Mouse (Mus musculus): Measurements from ENCODE around the gene Rpl23a.

The Rpl23a gene

GRCm38 (mm10) chr11:78182961-78183844 lies at the start of gene Rpl23a:
Gene Rpl23a, minus strand, starts transcription at chr11:78183584.
- peak; percentile 89 to 93 for DNase-seq (ENCODE audit: low spot score in 2 of 2)

GRCm38 (mm10) chr11:78231518-78231917 lies 48.1 kb upstream of the Rpl23a start:
- DNase-seq (ENCODE audit: low spot score in 2 of 2), result no peak

- DNase-seq (ENCODE audit: low spot score in 2 of 2), result no peak
Observed at GRCm38 (mm10) chr11:78223586-78223985, 40.2 kb upstream of the Rpl23a start.

- peak in 1 of 2 experiments; percentile 33 for DNase-seq (ENCODE audit: low spot score in 2 of 2)
Observed at GRCm38 (mm10) chr11:78215709-78216317, 32.4 kb upstream of the Rpl23a start.

- DNase-seq (ENCODE audit: low spot score in 2 of 2), result no peak
Observed at GRCm38 (mm10) chr11:78213086-78213817, 29.9 kb upstream of the Rpl23a start.

GRCm38 (mm10) chr11:78211513-78211912 lies 28.1 kb upstream of the Rpl23a start:
- no peak for DNase-seq (ENCODE audit: low spot score in 2 of 2)

- no peak for DNase-seq (ENCODE audit: low spot score in 2 of 2)
Observed at GRCm38 (mm10) chr11:78210615-78211014, 27.2 kb upstream of the Rpl23a start.

GRCm38 (mm10) chr11:78209886-78210285 lies 26.5 kb upstream of the Rpl23a start:
- no peak for DNase-seq (ENCODE audit: low spot score in 2 of 2)

GRCm38 (mm10) chr11:78207190-78207589 lies 23.8 kb upstream of the Rpl23a start:
- no peak for DNase-seq (ENCODE audit: low spot score in 2 of 2)

GRCm38 (mm10) chr11:78205361-78206206 lies 22.2 kb upstream of the Rpl23a start:
- no peak for DNase-seq (ENCODE audit: low spot score in 2 of 2)

- no peak for DNase-seq (ENCODE audit: low spot score in 2 of 2)
Observed at GRCm38 (mm10) chr11:78204287-78204686, 20.9 kb upstream of the Rpl23a start.

- no peak for DNase-seq (ENCODE audit: low spot score in 2 of 2)
Observed at GRCm38 (mm10) chr11:78202372-78202771, 19.0 kb upstream of the Rpl23a start.

- DNase-seq (ENCODE audit: low spot score in 2 of 2), result no peak
Observed at GRCm38 (mm10) chr11:78195101-78195863, 11.9 kb upstream of the Rpl23a start.

GRCm38 (mm10) chr11:78194411-78195100 lies 11.2 kb upstream of the Rpl23a start:
- DNase-seq (ENCODE audit: low spot score in 2 of 2), result no peak

- no peak for DNase-seq (ENCODE audit: low spot score in 2 of 2)
Observed at GRCm38 (mm10) chr11:78193113-78193512, 9.7 kb upstream of the Rpl23a start, which contains the start of gene Proca1. Gene Proca1, plus strand, starts transcription at chr11:78193392.

- no peak for DNase-seq (ENCODE audit: low spot score in 2 of 2)
Observed at GRCm38 (mm10) chr11:78190041-78190440, 6.7 kb upstream of the Rpl23a start.

GRCm38 (mm10) chr11:78189234-78190040 lies 6.1 kb upstream of the Rpl23a start:
- DNase-seq (ENCODE audit: low spot score in 2 of 2), result peak in 1 of 2 experiments; percentile 85

GRCm38 (mm10) chr11:78188331-78189233 lies 5.2 kb upstream of the Rpl23a start, which contains the start of gene Rab34:
Gene Rab34, plus strand, starts transcription at chr11:78188430.
- DNase-seq (ENCODE audit: low spot score in 2 of 2), result peak; percentile 57 to 61

Measured in frontal cortex, postnatal 36 days (tissue).